Mouse (Mus musculus) spleen, adult 2 months (tissue): Measurements from ENCODE around the gene Isy1.

Source experiments
- CTCF ChIP-seq: fragments of 200-500 bp; IDR thresholded peaks from 2 replicates; pipeline ENCODE4 v1.5.1; 2011; ENCODE audit warnings: mild to moderate bottlenecking, inconsistent platforms; ENCODE audit not compliant: insufficient read depth, insufficient read length, insufficient replicate concordance; ENCODE audit errors: extremely low read depth
- POLR2A ChIP-seq: fragments of 200-500 bp; IDR thresholded peaks from 2 replicates; pipeline ENCODE4 v1.6.1; 2011; ENCODE audit warnings: low read depth, low read length, inconsistent platforms

GRCm38 (mm10) chr6:87838551-87839197, at the start of gene Isy1:
- TF ChIP-seq CTCF (no peak), POLR2A (no peak; the same call in 1 of the 2 replicates)
